Mouse (Mus musculus): ENCODE results near the gene Ccdc89.
A peak's percentile ranks its signal among the peaks of the same experiment; 100 is the strongest.

The Ccdc89 gene

DNA sequence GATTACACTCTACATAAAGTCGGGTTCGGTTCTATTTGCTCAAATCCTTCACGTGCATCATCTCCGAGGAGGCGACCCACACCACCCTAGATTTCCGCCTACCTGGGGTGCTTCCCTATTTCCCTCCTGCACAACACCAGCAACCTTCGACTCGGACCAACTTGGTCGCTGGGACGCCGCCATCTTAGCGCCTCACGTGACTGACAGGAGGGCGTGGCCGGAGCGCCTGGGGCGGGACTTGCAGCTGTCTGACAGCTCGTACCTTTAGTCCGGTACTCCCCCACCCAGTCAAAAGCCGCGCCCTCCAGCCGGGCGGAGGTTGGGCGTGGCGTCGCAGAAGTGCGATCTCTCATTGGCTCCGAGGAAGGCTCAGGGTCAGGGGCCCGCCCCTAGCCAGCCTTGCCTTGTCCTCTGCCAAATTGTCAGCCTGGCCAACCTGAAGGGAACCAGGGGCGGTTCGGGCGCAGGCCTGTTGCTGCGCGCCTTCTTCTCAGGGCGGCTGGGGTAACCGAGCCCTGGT, 49.5 kb downstream of the Ccdc89 start, which contains the start of gene Tmem126b:
TSS of gene Tmem126b (minus strand) at position 209 of the 520 bp plus-strand sequence.
- DNase-seq (ENCODE audit: low read depth), result peak; percentile 98

DNA sequence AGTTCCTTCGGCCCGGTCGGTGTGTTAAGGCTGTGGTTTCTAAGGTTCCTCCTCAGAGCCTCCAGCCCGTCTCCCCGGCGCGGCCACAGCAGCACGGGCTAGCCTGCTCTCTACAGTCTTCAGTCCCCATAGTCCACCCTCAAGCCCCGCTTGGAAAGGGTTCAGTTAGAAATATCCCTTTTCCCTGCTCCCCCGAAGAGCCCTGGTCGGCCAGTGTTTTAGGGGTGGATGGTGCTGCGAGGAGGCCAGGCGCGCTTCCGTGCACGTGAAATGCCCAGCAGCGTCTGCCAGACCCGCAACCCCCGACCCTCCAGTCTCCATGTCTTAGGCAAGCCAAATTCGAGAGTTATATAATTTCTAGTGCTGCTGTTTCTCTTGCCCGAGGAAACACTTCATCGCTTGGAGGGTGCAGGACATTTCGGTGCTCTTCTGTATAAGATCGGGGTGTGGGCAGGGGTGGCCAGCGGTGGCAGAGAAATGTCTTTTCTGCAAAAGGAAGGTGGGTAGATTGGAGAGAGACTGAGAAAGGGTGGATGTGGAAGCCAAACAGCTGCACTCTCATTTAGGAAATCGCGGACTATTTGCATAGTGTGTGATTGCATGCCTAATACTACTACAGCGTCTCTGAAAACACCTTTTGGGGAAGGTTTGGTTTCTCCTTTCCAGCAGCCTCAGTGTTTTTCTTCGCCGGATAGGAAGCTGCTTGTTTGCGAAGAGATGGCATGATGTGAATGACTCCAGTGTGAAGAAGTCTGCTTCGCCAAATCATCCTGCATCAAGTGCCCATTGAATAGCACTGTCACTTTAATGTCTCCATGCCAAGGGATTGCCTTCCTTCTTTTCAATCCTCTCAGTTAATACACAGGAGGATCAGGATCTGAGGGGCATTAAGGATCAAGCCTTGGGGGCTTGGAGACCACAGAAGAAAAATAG, 50.2 kb downstream of the Ccdc89 start, which contains the start of gene Dlg2:
TSS of gene Dlg2 (plus strand) at position 360 of the 933 bp plus-strand sequence.
- no peak for DNase-seq (ENCODE audit: low read depth)

All from 416B (cell line).